Mouse (Mus musculus): ENCODE results near the gene Tusc2. TPM values are rescaled to one million over a fixed set of nuclear protein-coding genes. Genes with fewer than 3 reads are reported as not detected.

Tusc2 gene
- 43.9 and 50.6 TPM in 2 replicates for polyA plus RNA-seq (2012; rRNA removed)

GRCm38 (mm10) chr9:107563029-107563581 lies at the start of gene Tusc2:
TSS of gene Tusc2 (plus strand) at chr9:107563255.
- DNase-seq (ENCODE audit: low spot score), result peak; percentile 81

- DNase-seq (ENCODE audit: low spot score), result peak; percentile 85
Measured at GRCm38 (mm10) chr9:107514303-107514955, 48.6 kb upstream of the Tusc2 start.

DNA sequence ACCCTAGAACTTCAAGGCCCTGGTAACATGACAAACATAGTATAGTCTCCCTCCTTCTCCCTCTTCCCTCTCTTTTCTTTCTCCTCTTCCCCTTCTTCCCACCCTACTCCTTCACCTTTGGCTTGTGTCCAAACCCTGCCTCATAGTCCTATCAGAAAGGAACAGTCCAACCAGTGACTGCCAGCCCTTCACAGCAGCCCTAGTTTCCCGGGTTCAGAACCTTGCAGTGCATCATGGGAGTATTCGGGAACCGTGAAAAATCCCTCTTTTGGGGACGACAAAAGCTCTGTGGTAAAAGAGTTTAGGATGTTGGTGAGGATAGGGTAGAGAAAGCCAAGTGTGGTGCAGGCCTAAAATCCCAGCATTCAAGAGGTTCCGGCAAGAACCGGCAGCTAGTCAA lies 42.7 kb upstream of the Tusc2 start:
- DNase-seq (ENCODE audit: low spot score), result no peak

GRCm38 (mm10) chr9:107521190-107521589 lies 41.9 kb upstream of the Tusc2 start:
- DNase-seq (ENCODE audit: low spot score), result no peak

DNA sequence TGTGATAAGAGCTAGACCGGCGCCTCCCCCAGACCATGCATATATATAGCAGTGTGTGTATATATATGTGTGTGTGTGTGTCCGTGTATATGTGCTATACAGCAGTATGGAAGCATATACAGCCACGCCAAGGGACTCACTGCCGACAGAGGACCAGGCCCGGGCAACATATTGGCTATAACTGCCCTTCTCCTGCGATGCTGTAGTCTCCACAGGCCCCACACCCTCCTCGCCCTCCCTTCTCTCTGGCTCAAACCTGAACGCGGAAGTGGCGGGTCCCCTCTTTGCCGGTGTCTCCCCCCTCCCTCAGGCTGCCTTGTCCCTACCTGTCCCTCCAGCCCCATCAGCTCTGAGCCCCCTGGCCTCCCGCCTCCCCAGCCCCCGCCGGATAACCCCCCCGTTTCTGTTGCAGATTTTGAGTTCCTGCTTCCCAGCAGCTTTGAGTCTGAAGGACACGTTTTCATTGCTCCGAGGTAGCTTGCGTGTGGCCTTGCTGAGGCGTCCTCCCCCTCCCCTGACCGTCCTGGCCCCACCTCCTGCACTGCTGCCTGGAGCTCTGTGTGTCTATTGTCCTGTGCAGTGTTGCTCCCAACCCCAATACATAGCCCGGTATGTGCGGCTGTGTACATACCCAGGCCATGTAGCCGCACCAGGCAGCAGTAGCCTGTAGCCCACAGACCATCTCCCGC lies 41.2 kb upstream of the Tusc2 start:
- no peak for DNase-seq (ENCODE audit: low spot score)

GRCm38 (mm10) chr9:107522400-107522711 lies 40.7 kb upstream of the Tusc2 start:
- DNase-seq (ENCODE audit: low spot score), result no peak

DNA sequence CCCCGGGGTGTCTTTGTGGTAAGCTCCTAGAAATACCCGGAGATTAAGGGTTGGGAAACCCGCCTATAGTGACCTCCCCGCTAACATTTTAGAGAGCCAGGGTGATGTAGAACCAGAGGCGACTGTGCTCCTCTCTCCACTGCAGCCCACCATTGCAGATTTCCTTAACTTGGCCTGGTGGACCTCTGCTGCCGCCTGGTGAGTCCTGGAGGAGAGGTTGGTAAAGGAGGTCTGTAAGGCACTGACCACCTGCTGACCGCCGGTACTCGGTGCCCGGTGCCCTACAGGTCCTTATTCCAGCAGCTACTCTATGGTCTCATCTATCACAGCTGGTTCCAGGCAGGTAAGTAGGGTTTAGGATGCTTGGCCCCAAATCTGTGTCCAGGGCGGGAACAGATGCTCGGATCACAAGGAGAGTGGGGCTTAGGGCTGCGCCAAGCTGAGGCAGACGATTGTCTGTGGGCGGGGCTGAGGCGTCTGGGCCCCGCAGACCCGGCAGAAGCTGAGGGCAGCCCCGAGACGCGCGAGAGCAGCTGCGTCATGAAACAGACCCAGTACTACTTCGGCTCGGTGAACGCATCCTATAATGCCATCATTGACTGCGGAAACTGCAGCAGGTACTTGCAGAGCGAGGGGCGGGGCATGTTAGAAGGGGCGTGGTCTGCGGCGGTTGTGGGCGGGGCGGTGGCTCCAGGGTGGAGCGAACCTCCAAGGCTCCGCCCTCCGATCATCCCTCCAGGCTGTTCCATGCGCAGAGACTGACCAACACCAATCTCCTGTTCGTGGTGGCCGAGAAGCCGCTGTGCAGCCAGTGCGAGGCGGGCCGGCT lies 36.6 kb upstream of the Tusc2 start:
- DNase-seq (ENCODE audit: low spot score), result no peak

GRCm38 (mm10) chr9:107533791-107534407 lies 29.2 kb upstream of the Tusc2 start, which contains the start of gene Tmem115:
TSS of gene Tmem115 (plus strand) at chr9:107533945.
- peak; percentile 81 for DNase-seq (ENCODE audit: low spot score)

DNA sequence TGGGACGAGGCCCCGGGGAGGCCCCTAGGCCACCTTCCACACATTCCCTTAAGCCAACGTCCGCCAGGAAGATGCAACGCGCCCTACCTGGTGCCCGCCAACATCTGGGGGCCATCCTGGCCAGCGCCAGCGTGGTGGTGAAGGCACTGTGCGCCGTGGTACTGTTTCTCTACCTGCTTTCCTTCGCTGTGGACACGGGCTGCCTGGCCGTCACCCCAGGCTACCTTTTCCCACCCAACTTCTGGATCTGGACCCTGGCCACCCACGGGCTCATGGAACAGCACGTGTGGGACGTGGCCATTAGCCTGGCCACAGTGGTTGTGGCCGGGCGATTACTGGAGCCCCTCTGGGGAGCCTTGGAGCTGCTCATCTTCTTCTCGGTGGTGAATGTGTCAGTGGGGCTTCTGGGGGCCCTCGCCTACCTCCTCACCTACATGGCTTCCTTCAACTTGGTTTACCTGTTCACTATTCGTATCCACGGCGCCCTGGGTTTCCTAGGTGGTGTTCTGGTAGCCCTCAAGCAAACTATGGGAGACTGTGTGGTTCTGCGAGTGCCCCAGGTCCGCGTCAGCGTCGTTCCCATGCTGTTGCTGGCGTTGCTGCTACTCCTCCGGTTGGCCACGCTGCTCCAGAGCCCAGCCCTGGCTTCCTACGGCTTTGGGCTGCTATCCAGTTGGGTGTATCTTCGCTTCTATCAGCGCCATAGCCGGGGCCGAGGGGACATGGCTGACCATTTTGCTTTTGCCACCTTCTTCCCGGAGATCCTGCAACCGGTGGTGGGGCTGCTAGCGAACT lies 28.4 kb upstream of the Tusc2 start:
- DNase-seq (ENCODE audit: low spot score), result no peak

DNA sequence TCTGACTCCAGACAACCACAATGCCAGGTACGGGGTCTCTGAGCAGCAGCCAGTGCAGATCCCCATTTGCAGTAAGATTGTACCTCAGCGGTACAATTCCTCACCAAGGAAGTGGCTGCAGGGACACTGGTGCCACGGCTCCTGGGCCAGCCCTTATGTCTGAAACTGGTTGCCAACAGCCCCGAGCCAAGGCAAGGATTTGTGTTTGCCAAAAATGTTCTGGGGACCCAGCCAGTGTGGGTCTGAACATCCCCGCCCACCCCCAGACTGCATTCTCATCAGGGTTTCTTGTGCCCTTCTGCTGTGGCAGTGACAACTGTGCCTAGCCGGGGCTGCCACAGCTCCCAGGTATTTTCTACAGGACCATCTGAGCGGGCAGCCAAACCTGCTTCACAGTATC lies 24.8 kb upstream of the Tusc2 start:
- DNase-seq (ENCODE audit: low spot score), result no peak

- no peak for DNase-seq (ENCODE audit: low spot score)
Measured at GRCm38 (mm10) chr9:107538711-107539110, 24.3 kb upstream of the Tusc2 start.

GRCm38 (mm10) chr9:107539940-107540339 lies 23.1 kb upstream of the Tusc2 start:
- no peak for DNase-seq (ENCODE audit: low spot score)

GRCm38 (mm10) chr9:107540420-107540819 lies 22.6 kb upstream of the Tusc2 start:
- DNase-seq (ENCODE audit: low spot score), result no peak

DNA sequence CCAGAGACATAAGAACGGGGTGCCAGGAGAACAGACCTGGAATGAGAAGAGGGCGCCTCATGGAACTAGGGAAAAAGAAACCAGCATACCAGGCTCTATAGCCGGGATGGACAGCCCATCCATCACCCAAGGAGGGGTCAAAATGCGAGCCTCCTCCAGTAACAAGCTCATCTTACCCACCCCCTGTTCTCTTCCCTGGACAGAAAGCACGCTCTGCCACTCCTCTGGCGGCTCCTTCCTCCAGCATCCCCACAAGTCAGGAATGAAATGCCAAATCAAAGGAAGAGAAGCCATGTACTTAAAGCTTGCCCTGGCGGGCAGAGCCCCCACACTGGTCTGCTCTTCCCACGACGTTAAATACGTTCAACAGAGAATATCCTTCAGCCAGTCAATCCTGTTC lies 22.1 kb upstream of the Tusc2 start:
- DNase-seq (ENCODE audit: low spot score), result no peak

- peak; percentile 88 for DNase-seq (ENCODE audit: low spot score)
Measured at GRCm38 (mm10) chr9:107541474-107542351, 21.3 kb upstream of the Tusc2 start, which contains the start of the genes Cyb561d2 and Nprl2. TSS of gene Cyb561d2 (minus strand) at chr9:107542193. TSS of gene Nprl2 (plus strand) at chr9:107542226.

GRCm38 (mm10) chr9:107542352-107542686 lies 20.7 kb upstream of the Tusc2 start:
- DNase-seq (ENCODE audit: low spot score), result no peak

DNA sequence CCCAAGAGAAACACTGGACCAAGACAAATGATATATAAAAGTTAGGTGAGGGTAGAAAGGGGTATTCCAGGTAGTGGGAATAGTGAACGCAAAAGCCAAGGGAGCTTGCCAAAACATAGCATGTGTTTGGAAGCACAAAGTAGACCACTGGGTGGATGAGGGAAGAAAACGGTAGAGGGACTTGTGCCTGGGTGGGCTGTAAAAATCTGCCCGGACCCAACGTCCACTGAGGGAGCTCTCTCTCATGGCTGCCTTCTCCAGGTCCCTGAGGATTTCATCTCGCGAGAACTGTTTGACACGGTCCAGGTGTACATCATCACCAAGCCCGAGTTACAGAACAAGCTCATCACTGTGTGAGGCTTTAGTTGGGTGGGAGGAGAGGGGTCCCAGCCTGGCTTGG lies 20.3 kb upstream of the Tusc2 start:
- DNase-seq (ENCODE audit: low spot score), result no peak

DNA sequence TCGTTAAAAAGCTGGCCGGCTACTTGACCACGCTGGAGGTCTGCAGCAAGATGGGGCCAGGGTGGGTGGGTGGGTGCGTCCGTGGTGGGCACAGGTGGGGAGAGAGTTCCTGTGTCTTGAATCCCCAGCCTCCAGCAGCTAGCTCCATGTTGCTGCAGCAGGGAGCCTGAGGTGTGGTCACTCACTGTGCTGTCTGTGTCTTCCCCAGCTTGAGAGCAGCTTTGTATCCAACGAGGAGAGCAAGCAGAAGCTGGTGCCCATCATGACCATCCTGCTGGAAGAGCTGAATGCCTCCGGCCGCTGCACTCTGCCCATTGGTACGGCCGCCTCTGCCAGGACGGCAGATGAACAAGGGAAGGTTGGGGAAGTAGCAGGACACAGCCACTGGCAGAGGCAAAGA lies 19.8 kb upstream of the Tusc2 start:
- DNase-seq (ENCODE audit: low spot score), result no peak

DNA sequence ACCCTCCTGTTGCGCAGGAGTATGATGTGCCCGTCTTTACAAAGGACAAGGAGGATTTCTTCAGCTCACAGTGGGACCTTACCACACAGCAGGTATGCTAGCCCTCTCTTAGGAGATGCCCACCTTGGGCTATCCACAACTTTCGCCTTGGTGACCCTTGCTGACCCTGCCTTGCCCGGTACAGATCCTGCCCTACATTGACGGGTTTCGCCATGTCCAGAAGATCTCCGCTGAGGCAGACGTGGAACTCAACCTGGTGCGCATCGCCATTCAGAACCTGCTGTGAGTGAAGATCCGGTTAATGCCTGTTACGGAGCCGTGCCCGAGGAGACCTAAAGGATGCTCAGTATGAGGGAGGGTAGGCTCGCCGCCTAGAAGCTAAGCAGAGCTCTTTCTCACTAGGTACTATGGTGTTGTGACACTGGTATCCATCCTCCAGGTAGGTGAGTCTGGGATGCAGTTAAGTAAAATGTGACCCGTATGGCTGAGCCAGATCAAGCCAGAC lies 18.8 kb upstream of the Tusc2 start:
- DNase-seq (ENCODE audit: low spot score), result no peak

GRCm38 (mm10) chr9:107544729-107545128 lies 18.3 kb upstream of the Tusc2 start:
- no peak for DNase-seq (ENCODE audit: low spot score)
